Mouse (Mus musculus): ENCODE data around the gene Camk1d.
"Not testable (repeated sequence)": the region's sequence is repeated elsewhere in the genome, so short reads cannot be mapped to it uniquely, and the experiment has no call there.

Camk1d gene

GRCm38 (mm10) chr2:5614308-5614705 is 100.0 kb downstream of the Camk1d start:
- DNase-seq (ENCODE audit: low read depth, low spot score): no peak

- peak; percentile 33 for DNase-seq (ENCODE audit: low read depth, low spot score)
Observed at GRCm38 (mm10) chr2:5613651-5614307, 100.5 kb downstream of the Camk1d start.

GRCm38 (mm10) chr2:5611601-5612000 is 102.7 kb downstream of the Camk1d start:
- no peak for DNase-seq (ENCODE audit: low read depth, low spot score)

- DNase-seq (ENCODE audit: low read depth, low spot score): peak; percentile 42
Observed at GRCm38 (mm10) chr2:5610521-5610920, 103.8 kb downstream of the Camk1d start.

GRCm38 (mm10) chr2:5607920-5608841 is 106.1 kb downstream of the Camk1d start:
- peak; percentile 21 for DNase-seq (ENCODE audit: low read depth, low spot score)

GRCm38 (mm10) chr2:5605849-5606248 is 108.5 kb downstream of the Camk1d start:
- no peak for DNase-seq (ENCODE audit: low read depth, low spot score)

- DNase-seq (ENCODE audit: low read depth, low spot score): no peak
Observed at GRCm38 (mm10) chr2:5602044-5602443, 112.3 kb downstream of the Camk1d start.

- DNase-seq (ENCODE audit: low read depth, low spot score): not testable (repeated sequence)
Observed at GRCm38 (mm10) chr2:5601243-5601642, 113.1 kb downstream of the Camk1d start.

- DNase-seq (ENCODE audit: low read depth, low spot score): no peak
Observed at GRCm38 (mm10) chr2:5600183-5600962, 113.9 kb downstream of the Camk1d start.

GRCm38 (mm10) chr2:5599713-5600112 is 114.6 kb downstream of the Camk1d start:
- DNase-seq (ENCODE audit: low read depth, low spot score): no peak

- no peak for DNase-seq (ENCODE audit: low read depth, low spot score)
Observed at GRCm38 (mm10) chr2:5598533-5598932, 115.8 kb downstream of the Camk1d start.

GRCm38 (mm10) chr2:5596882-5597281 is 117.4 kb downstream of the Camk1d start:
- DNase-seq (ENCODE audit: low read depth, low spot score): no peak

GRCm38 (mm10) chr2:5595356-5596191 is 118.7 kb downstream of the Camk1d start:
- DNase-seq (ENCODE audit: low read depth, low spot score): no peak

GRCm38 (mm10) chr2:5592461-5593136 is 121.7 kb downstream of the Camk1d start:
- DNase-seq (ENCODE audit: low read depth, low spot score): no peak

GRCm38 (mm10) chr2:5590074-5590473 is 124.2 kb downstream of the Camk1d start:
- DNase-seq (ENCODE audit: low read depth, low spot score): no peak

GRCm38 (mm10) chr2:5589163-5589562 is 125.2 kb downstream of the Camk1d start:
- DNase-seq (ENCODE audit: low read depth, low spot score): no peak

- DNase-seq (ENCODE audit: low read depth, low spot score): no peak
Observed at GRCm38 (mm10) chr2:5588329-5588982, 125.9 kb downstream of the Camk1d start.

GRCm38 (mm10) chr2:5584318-5585027 is 129.8 kb downstream of the Camk1d start:
- DNase-seq (ENCODE audit: low read depth, low spot score): no peak

GRCm38 (mm10) chr2:5579391-5579790 is 134.9 kb downstream of the Camk1d start:
- no peak for DNase-seq (ENCODE audit: low read depth, low spot score)
